Comparison of ENCODE assay signal across 8 mouse cellular contexts in genomic region chr10:111354607-111355006, GRCm38 (mm10). TPM values are rescaled to one million over a fixed set of nuclear protein-coding genes. Genes with fewer than 3 reads are reported as not detected.
DNase-seq lines count a peak whose midpoint lies in the region.

No protein-coding gene starts in this region.

- intact Hi-C loops in left cerebral cortex, postnatal 4 days (cut with DNase I): no loop called here

- peak; percentile 13 for DNase-seq in embryo, embryonic 10.5 days (ENCODE audit: low spot score)
- DNase-seq in embryo, embryonic 9.5 days (ENCODE audit: extremely low spot score): no peak
- DNase-seq in ovary, postnatal 36 days (ENCODE audit: low spot score): peak; percentile 19
- no peak for DNase-seq in ovary, adult 18-20 months (ENCODE audit: low spot score)
- DNase-seq in left cerebral cortex, postnatal 4 days: peak; percentile 42
- peak; percentile 69 for DNase-seq in retina, postnatal 1 day
- no peak for DNase-seq in urinary bladder, postnatal 25 days (ENCODE audit: low spot score)
- no peak for DNase-seq in B cell, adult 2 months

RNA-seq across cellular contexts. Expression of gene Bbs10, which starts 56.1 kb away (rescaled TPM):
- total RNA-seq in left cerebral cortex, postnatal 4 days (2021): 1 to 10 TPM; 4.2 to 4.3 TPM

Comparison
In these comparisons a context has a peak if more than half of its experiments do, and no peak if none do; other contexts are left out.
1. DNase-seq: peak in embryo, embryonic 10.5 days (single experiment), ovary, postnatal 36 days (single experiment), left cerebral cortex, postnatal 4 days (single experiment) and retina, postnatal 1 day (single experiment); none in embryo, embryonic 9.5 days (single experiment), ovary, adult 18-20 months (single experiment), urinary bladder, postnatal 25 days (single experiment) and B cell, adult 2 months (0 of 2).